Mouse (Mus musculus) brain, embryonic 14.5 days (tissue): Measurements from ENCODE around the gene Slc35e2.

Source experiments
- CTCF ChIP-seq: fragments of 200-500 bp; IDR thresholded peaks from 2 replicates; pipeline ENCODE4 v1.5.1; 2012; ENCODE audit warnings: inconsistent platforms, mild to moderate bottlenecking, moderate library complexity, borderline replicate concordance; ENCODE audit not compliant: insufficient read depth, insufficient read length; ENCODE audit errors: extremely low read depth
- POLR2A ChIP-seq: fragments of 200-500 bp; IDR thresholded peaks from 2 replicates; pipeline ENCODE4 v1.6.1; 2012; ENCODE audit warnings: mild to moderate bottlenecking, inconsistent platforms, borderline replicate concordance; ENCODE audit not compliant: poor library complexity, insufficient read depth, insufficient read length, severe bottlenecking; ENCODE audit errors: extremely low read depth

DNA sequence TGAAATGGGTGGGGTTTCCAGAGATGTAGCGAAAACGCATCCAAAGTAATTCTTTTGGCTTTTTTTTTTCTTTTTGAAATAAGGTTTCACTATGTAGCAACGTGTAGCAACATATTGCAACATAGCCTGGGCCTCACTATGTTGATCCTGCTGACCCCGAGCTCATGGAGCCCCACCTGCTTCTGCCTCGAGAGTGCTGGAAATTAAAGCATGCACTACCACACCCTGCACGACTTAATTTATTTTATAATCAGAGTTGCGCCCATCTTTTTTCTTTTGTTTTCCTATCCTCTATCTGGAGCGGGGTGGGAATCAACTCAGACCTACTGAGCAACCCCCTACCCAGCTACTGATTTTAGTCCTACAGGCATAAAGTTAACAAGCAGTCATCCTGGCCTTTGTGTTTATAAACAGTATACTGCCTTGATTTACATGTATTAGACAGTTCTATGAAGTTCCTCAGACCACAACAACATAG lies 68.4 kb downstream of the Slc35e2 start:
- TF ChIP-seq CTCF: no peak
- TF ChIP-seq POLR2A: no peak
